In genomic region chr8:78808439-78808838, GRCm38 (mm10) we compare ENCODE assay signal across 18 mouse cellular contexts.
"Had no signal": no experiment of that assay in that cellular context is flagged by ENCODE, and none has a peak within 500 bp of the region (broad histone marks: within the 10 kb centered on the region; RNA-seq: fewer than 3 reads in every experiment).

No protein-coding gene starts in this region.

- DNase-seq: lung, adult 2 months; lung, postnatal 14 days; lung, postnatal 36 days; retina, postnatal 1 day; right cerebral cortex, adult 18-20 months; right cerebral cortex, postnatal 25 days; right cerebral cortex, postnatal 4 days; spleen, adult 18-20 months; thymus, adult 2 months; thymus, postnatal 25 days had no signal

- ATAC-seq: lung, postnatal 0 days; midbrain, embryonic 13.5 days; midbrain, embryonic 15.5 days had no signal

- H3K27ac ChIP-seq: lung, embryonic 15.5 days; macrophage; midbrain, embryonic 13.5 days; midbrain, embryonic 15.5 days; neural tube, embryonic 12.5 days had no signal

- H3K4me3 ChIP-seq: lung, embryonic 15.5 days; megakaryocyte, embryonic 14.5 days; midbrain, embryonic 13.5 days; midbrain, embryonic 15.5 days; neural tube, embryonic 12.5 days had no signal

- H3K9ac ChIP-seq: lung, embryonic 15.5 days; midbrain, embryonic 13.5 days; midbrain, embryonic 15.5 days; neural tube, embryonic 12.5 days had no signal

- H3K4me2 ChIP-seq: lung, embryonic 15.5 days; midbrain, embryonic 11.5 days; midbrain, embryonic 13.5 days; midbrain, embryonic 15.5 days; neural tube, embryonic 12.5 days had no signal

- H3K4me1 ChIP-seq: lung, embryonic 15.5 days; midbrain, embryonic 15.5 days had no signal

- H3K9me3 ChIP-seq: lung, embryonic 15.5 days; megakaryocyte, embryonic 14.5 days; midbrain, embryonic 13.5 days; midbrain, embryonic 15.5 days; neural tube, embryonic 12.5 days had no signal

- H3K27me3 ChIP-seq: lung, embryonic 15.5 days; megakaryocyte, embryonic 14.5 days; midbrain, embryonic 13.5 days; midbrain, embryonic 15.5 days; neural tube, embryonic 12.5 days had no signal
